ENCODE assay signal across 8 mouse cellular contexts in the genomic region with DNA sequence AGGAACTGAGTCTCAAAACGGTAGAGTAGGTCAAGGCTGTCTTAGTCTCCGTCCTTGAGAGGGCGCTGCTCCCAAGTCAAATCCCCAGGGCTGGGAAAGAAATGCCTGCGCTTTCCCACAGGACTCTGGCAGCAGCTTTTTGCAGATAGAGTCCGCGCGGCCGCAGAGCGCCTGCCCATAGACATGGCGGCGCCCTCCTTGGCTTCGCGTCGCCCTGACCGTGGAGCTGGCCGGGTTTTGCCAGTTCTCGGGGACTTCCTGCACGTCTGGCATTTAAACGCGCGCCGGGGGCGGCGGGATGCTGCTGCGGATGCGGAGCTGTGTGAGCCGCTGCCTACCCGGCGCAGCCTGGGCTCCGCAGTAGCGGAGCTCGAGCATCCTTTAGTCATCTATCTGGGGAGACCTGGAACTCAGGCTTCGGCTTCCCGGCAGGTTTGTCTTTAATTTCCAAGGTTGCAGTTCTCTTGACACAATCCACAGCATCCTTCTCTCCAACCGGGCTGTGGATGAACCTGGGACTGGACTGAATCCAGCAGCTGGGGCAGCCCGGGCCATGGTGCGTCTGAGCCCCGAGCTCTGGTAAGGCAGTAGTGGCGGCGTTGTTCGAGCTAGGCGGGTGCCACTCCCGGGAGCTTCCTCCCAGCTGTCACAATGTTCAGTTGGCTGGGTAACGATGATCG. TPM values are rescaled to one million over a fixed set of nuclear protein-coding genes. Genes with fewer than 3 reads are reported as not detected.
DNase-seq lines count a peak whose midpoint lies in the region; ATAC-seq lines count a peak whose summit lies in the region.

No protein-coding gene starts in this region.

- peak overlapping the region; percentile 81 for H3K4me2 ChIP-seq in embryonic facial prominence, embryonic 12.5 days (replicated peaks)
- H3K4me2 ChIP-seq in limb, embryonic 13.5 days (replicated peaks), result peak overlapping the region; percentile 81
- peak overlapping the region; percentile 64 for H3K4me2 ChIP-seq in midbrain, embryonic 16.5 days (ENCODE audit: low read length)

- H3K4me1 ChIP-seq in erythroblast, embryonic 14.5 days (ENCODE audit: control insufficient read depth), result peaks cover 27% of the 10 kb centered on the region
- H3K4me1 ChIP-seq in embryonic facial prominence, embryonic 12.5 days, result no peaks in the 10 kb centered on the region; the same call in 1 of the 2 replicates
- peaks cover 15% of the 10 kb centered on the region for H3K4me1 ChIP-seq in limb, embryonic 13.5 days
- H3K4me1 ChIP-seq in midbrain, embryonic 16.5 days (ENCODE audit: control insufficient read depth, insufficient read depth, low read length), result peaks cover 10% of the 10 kb centered on the region; the same call in 1 of the 2 replicates

- no peak for ATAC-seq in erythroblast, adult 5-6 weeks (replicated peaks; ENCODE audit: low FRiP score, poor library complexity, severe bottlenecking)
- peak; percentile 85 for ATAC-seq in embryonic facial prominence, embryonic 12.5 days (ENCODE audit: insufficient number of reproducible peaks, insufficient read depth, low FRiP score, low TSS enrichment)
- ATAC-seq in limb, embryonic 13.5 days (ENCODE audit: low FRiP score, low read depth), result peak; percentile 88
- ATAC-seq in midbrain, embryonic 16.5 days, result peak; percentile 99

- peak; percentile 87 to 90 for DNase-seq in heart, adult 9 months (ENCODE audit: low spot score in 2 of 2)
- peak; percentile 94 for DNase-seq in kidney, adult 9 months
- DNase-seq in spleen, postnatal 10 days (ENCODE audit: low spot score in 2 of 2), result peak; percentile 55 to 84

- H3K9ac ChIP-seq in embryonic facial prominence, embryonic 12.5 days, result peak overlapping the region; percentile 47
- H3K9ac ChIP-seq in limb, embryonic 13.5 days, result peak overlapping the region; percentile 65
- H3K9ac ChIP-seq in midbrain, embryonic 16.5 days (ENCODE audit: low read depth, low read length), result peak overlapping the region; percentile 87

- 0 out of 2 replicates have a peak, but pooled peaks cover 3% of the 10 kb centered on the region for H3K9me3 ChIP-seq in erythroblast, embryonic 14.5 days (ENCODE audit: control insufficient read depth, low read length)
- H3K9me3 ChIP-seq in embryonic facial prominence, embryonic 12.5 days, result no peaks in the 10 kb centered on the region
- H3K9me3 ChIP-seq in limb, embryonic 13.5 days, result no peaks in the 10 kb centered on the region
- no peaks in the 10 kb centered on the region for H3K9me3 ChIP-seq in midbrain, embryonic 16.5 days (replicated peaks; ENCODE audit: control insufficient read depth, low read length, poor library complexity, severe bottlenecking)

- H3K4me3 ChIP-seq in erythroblast, embryonic 14.5 days (replicated peaks), result peak overlapping the region; percentile 69
- H3K4me3 ChIP-seq in embryonic facial prominence, embryonic 12.5 days, result peak overlapping the region; percentile 59
- peak overlapping the region; percentile 57 for H3K4me3 ChIP-seq in limb, embryonic 13.5 days
- peak overlapping the region; percentile 75 for H3K4me3 ChIP-seq in midbrain, embryonic 16.5 days (ENCODE audit: low read depth, low read length)

- under 1% methylated on average over 45 of the region's 45 CpGs for WGBS in embryonic facial prominence, embryonic 12.5 days
- WGBS in limb, embryonic 13.5 days, result under 1% methylated on average over 45 of the region's 45 CpGs
- WGBS in midbrain, embryonic 16.5 days, result 0% methylated on average over 45 of the region's 45 CpGs

- peaks cover 20% of the 10 kb centered on the region for H3K27me3 ChIP-seq in erythroblast, embryonic 14.5 days (ENCODE audit: control insufficient read depth)
- H3K27me3 ChIP-seq in embryonic facial prominence, embryonic 12.5 days, result no peaks in the 10 kb centered on the region
- H3K27me3 ChIP-seq in limb, embryonic 13.5 days, result peaks cover 9% of the 10 kb centered on the region
- H3K27me3 ChIP-seq in midbrain, embryonic 16.5 days (ENCODE audit: control insufficient read depth, insufficient read depth, low read depth, low read length), result no peaks in the 10 kb centered on the region

- H3K36me3 ChIP-seq in erythroblast, embryonic 14.5 days (ENCODE audit: control insufficient read depth), result no peaks in the 10 kb centered on the region
- no peaks in the 10 kb centered on the region for H3K36me3 ChIP-seq in embryonic facial prominence, embryonic 12.5 days
- H3K36me3 ChIP-seq in limb, embryonic 13.5 days, result no peaks in the 10 kb centered on the region
- H3K36me3 ChIP-seq in midbrain, embryonic 16.5 days (ENCODE audit: control insufficient read depth, insufficient read depth, low read length), result no peaks in the 10 kb centered on the region

- 0 out of 2 replicates have a peak overlapping the region, but pooled peaks have one; percentile 13 for H3K27ac ChIP-seq in embryonic facial prominence, embryonic 12.5 days
- H3K27ac ChIP-seq in limb, embryonic 13.5 days, result no peak overlapping the region
- peak overlapping the region; percentile 91 for H3K27ac ChIP-seq in midbrain, embryonic 16.5 days (ENCODE audit: low read length)

RNA-seq across cellular contexts. Expression of a gene that starts 0.8 kb away (rescaled TPM):
- 0.03 and 0.05 TPM in 2 replicates for polyA plus RNA-seq in erythroblast, embryonic 14.5 days (2012)
- 0.42 and 2.3 TPM in 2 replicates for total RNA-seq in erythroblast, adult 5-6 weeks (2015; ENCODE audit: low replicate concordance)
- total RNA-seq in erythroblast, adult 5-6 weeks (2017; ENCODE audit: low replicate concordance), result 1.6 TPM in 1 of 2 replicates, not detected in the other
- polyA plus RNA-seq in embryonic facial prominence, embryonic 12.5 days (2016; fragmentation: Nextera tagmentation; extraction: Ambion mirVana), result 4.8 and 6.3 TPM in 2 replicates
- 5.8 and 6.1 TPM in 2 replicates for polyA plus RNA-seq in limb, embryonic 13.5 days (2015; fragmentation: Nextera tagmentation; extraction: Ambion mirVana)
- 22.0 and 25.5 TPM in 2 replicates for polyA plus RNA-seq in midbrain, embryonic 16.5 days (2015; fragmentation: Nextera tagmentation; extraction: Ambion mirVana)
